Mouse (Mus musculus) G1E (cell line): ENCODE measurements around the gene Chst11. TPM values are rescaled to one million over a fixed set of nuclear protein-coding genes. Genes with fewer than 3 reads are reported as not detected.
A peak's percentile ranks its signal among the peaks of the same experiment; 100 is the strongest.

Source experiments
- ATAC-seq: 2 replicates; pipeline ENCODE4 v1.8.0; 2016; ENCODE audit warnings: mild to moderate bottlenecking; ENCODE audit not compliant: insufficient number of reproducible peaks, poor library complexity, low FRiP score, severe bottlenecking; ENCODE audit errors: extremely low read depth
- DNase-seq: peaks from one replicate; pipeline ENCODE4 v3.0.0; 2012; ENCODE audit warnings: low spot score
- H3K27me3 ChIP-seq: 2 replicates; pipeline ENCODE4 v1.6.1; 2012; ENCODE audit warnings: mild to moderate bottlenecking, low read length, inconsistent platforms; ENCODE audit not compliant: insufficient read depth
- H3K36me3 ChIP-seq: replicated peaks from 2 replicates; pipeline ENCODE3; 2012; ENCODE audit warnings: mild to moderate bottlenecking, inconsistent platforms
- H3K4me1 ChIP-seq: 2 replicates; pipeline ENCODE4 v1.6.1; 2012; ENCODE audit warnings: low read depth, low read length, inconsistent platforms, mixed read lengths; ENCODE audit not compliant: insufficient read depth
- H3K4me3 ChIP-seq: 2 replicates; pipeline ENCODE4 v1.5.1; 2012; ENCODE audit warnings: low read depth, mild to moderate bottlenecking, inconsistent platforms, low read length, moderate library complexity, mixed read lengths
- H3K9me3 ChIP-seq: replicated peaks from 2 replicates; pipeline ENCODE4 v1.6.1; 2012; ENCODE audit warnings: inconsistent platforms
- CTCF ChIP-seq: IDR thresholded peaks from 2 replicates; pipeline ENCODE4 v1.5.1; 2012; ENCODE audit warnings: low read depth, low read length, inconsistent platforms, mixed read lengths
- GATA1 ChIP-seq: IDR thresholded peaks from 2 replicates; pipeline ENCODE4 v1.6.1; 2012; ENCODE audit warnings: borderline replicate concordance, low read length, inconsistent platforms, mixed read lengths
- GATA2 ChIP-seq: IDR thresholded peaks from 2 replicates; pipeline ENCODE4 v1.6.1; 2012; ENCODE audit warnings: low read depth, low read length, inconsistent platforms, borderline replicate concordance
- POLR2AphosphoS5 ChIP-seq: IDR thresholded peaks from 2 replicates; pipeline ENCODE4 v1.6.1; 2012; ENCODE audit warnings: low read depth, low read length, inconsistent platforms; ENCODE audit not compliant: insufficient replicate concordance
- TAL1 ChIP-seq: conservative IDR thresholded peaks from 2 replicates; pipeline ENCODE4 v1.6.1; 2012; ENCODE audit warnings: low read depth, low read length, inconsistent platforms, mixed read lengths
- polyA plus RNA-seq: library from polyadenylated mRNA; stranded (reverse); fragments of >175 nt; gene quantifications from 2 replicates; pipeline ENCODE4 v1.2.3, GENCODE M21; 2012
- total RNA-seq, 2 experiments: library from RNA; stranded (forward) in 1 of 2; stranded (reverse) in 1 of 2; fragments of 200-1000 nt in 1 of 2; fragments of >200 nt in 1 of 2; fragmentation: Nextera tagmentation in 1 of 2; gene quantifications; 2 replicates each; pipeline ENCODE4 v1.2.3; 2014 to 2017

The Chst11 gene
- total and polyA plus RNA-seq, 3 experiments = 15.6 to 44.6 (median 38.2) TPM

GRCm38 (mm10) chr10:82994284-82994683 is 9.0 kb downstream of the Chst11 start:
- no peak overlapping the region for H3K4me3 ChIP-seq
- DNase-seq = no peak
- no peaks in the 10 kb centered on the region for H3K27me3 ChIP-seq
- H3K4me1 ChIP-seq = peaks cover 67% of the 10 kb centered on the region
- no peaks in the 10 kb centered on the region for H3K9me3 ChIP-seq
- no peak for TF ChIP-seq GATA2
- TF ChIP-seq POLR2AphosphoS5 = no peak
- no peak for TF ChIP-seq TAL1
- no peak for TF ChIP-seq GATA1
- TF ChIP-seq CTCF = no peak
- ATAC-seq = no peak
- peaks cover 89% of the 10 kb centered on the region for H3K36me3 ChIP-seq

DNA sequence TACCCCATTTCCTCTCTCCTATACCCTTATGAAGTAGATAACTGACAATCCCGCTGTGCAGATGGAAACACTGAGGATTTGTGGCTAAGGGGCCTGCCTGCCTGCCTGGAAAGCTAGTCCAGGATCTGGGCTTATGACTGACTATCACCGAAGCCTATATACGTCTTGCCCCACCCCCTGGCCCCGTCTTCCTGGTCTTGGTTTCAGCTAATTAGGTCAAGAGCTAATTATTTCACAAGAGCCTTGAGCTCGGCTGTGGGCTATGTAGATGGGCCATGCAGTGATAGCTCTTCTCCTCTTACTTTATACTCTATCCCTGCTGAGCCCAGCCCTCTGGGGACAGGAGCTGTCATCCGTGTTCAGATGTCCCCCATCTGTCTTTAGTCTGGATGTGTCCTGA is 12.2 kb downstream of the Chst11 start:
- no peak overlapping the region for H3K4me3 ChIP-seq

GRCm38 (mm10) chr10:83000169-83000568 is 14.9 kb downstream of the Chst11 start:
- Histone ChIP-seq H3K27me3 (no peaks in the 10 kb centered on the region), H3K9me3 (0 out of 2 replicates have a peak, but pooled peaks cover 3% of the 10 kb centered on the region), H3K4me3 (no peak overlapping the region), H3K4me1 (peaks cover 62% of the 10 kb centered on the region), H3K36me3 (peaks cover 77% of the 10 kb centered on the region)
- TF ChIP-seq POLR2AphosphoS5 (no peak), CTCF (no peak), GATA2 (no peak), TAL1 (no peak), GATA1 (no peak)
- DNase-seq (no peak), ATAC-seq (no peak)

More for the DNA sequence above, 12.2 kb downstream of the Chst11 start:
- H3K27me3 ChIP-seq = no peaks in the 10 kb centered on the region
- DNase-seq (no peak), ATAC-seq (no peak)
- peaks cover 85% of the 10 kb centered on the region for H3K36me3 ChIP-seq
- 0 out of 2 replicates have a peak, but pooled peaks cover 3% of the 10 kb centered on the region for H3K9me3 ChIP-seq
- H3K4me1 ChIP-seq = peaks cover 57% of the 10 kb centered on the region
- TF ChIP-seq POLR2AphosphoS5 (no peak), GATA2 (no peak), TAL1 (no peak), CTCF (no peak)

- H3K4me3 ChIP-seq = no peak overlapping the region
- 0 out of 2 replicates have a peak, but pooled peaks cover 3% of the 10 kb centered on the region for H3K9me3 ChIP-seq
- TF ChIP-seq TAL1 = no peak
- no peak for TF ChIP-seq CTCF
- no peak for TF ChIP-seq POLR2AphosphoS5
- TF ChIP-seq GATA1 = no peak
- no peak for TF ChIP-seq GATA2
- peaks cover 76% of the 10 kb centered on the region for H3K36me3 ChIP-seq
- ATAC-seq (no peak), DNase-seq (no peak)
- H3K27me3 ChIP-seq = no peaks in the 10 kb centered on the region
- peaks cover 66% of the 10 kb centered on the region for H3K4me1 ChIP-seq
These were observed 15.4 kb downstream of the Chst11 start for GRCm38 (mm10) chr10:83000721-83001120.

- no peak for DNase-seq
- peaks cover 79% of the 10 kb centered on the region for H3K4me1 ChIP-seq
- H3K36me3 ChIP-seq = peaks cover 74% of the 10 kb centered on the region
- peaks cover 16% of the 10 kb centered on the region for H3K9me3 ChIP-seq
- ATAC-seq = no peak
- TF ChIP-seq POLR2AphosphoS5 (no peak), GATA1 (no peak), TAL1 (no peak), CTCF (no peak), GATA2 (no peak)
- H3K4me3 ChIP-seq = peak overlapping the region; percentile 58; the same call in 1 of the 2 replicates
- H3K27me3 ChIP-seq = no peaks in the 10 kb centered on the region
These were observed 18.6 kb downstream of the Chst11 start for GRCm38 (mm10) chr10:83003899-83004298.

DNA sequence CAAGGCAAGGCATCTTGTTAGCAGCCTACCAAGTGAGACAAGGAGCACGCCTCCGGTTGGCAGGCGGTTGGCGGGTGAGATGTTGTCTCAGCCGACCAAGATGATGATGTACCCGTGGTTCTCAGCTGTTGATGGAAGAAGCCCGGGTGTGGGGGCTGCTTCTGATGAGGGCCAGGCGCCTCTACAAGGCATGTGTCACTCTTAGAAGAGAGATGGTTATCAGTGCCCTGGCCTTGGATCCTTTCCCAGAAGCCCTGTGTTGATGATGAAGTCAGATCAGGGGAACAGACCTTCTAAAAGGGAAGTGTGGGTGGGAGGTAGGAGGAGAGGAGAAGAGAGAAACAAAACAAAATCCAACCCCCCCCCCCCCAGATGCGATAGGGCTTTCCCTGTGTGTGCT is 19.1 kb downstream of the Chst11 start:
- peaks cover 82% of the 10 kb centered on the region for H3K4me1 ChIP-seq
- peak; percentile 70 for DNase-seq

More for the DNA sequence above, 19.1 kb downstream of the Chst11 start:
- H3K36me3 ChIP-seq = peaks cover 74% of the 10 kb centered on the region
- no peaks in the 10 kb centered on the region for H3K27me3 ChIP-seq
- peaks cover 16% of the 10 kb centered on the region for H3K9me3 ChIP-seq
- H3K4me3 ChIP-seq = peak overlapping the region; percentile 58; the same call in 1 of the 2 replicates
- ATAC-seq = peak; percentile 79
- TF ChIP-seq TAL1 (no peak), POLR2AphosphoS5 (no peak), CTCF (no peak), GATA2 (no peak), GATA1 (no peak)
